Mouse (Mus musculus): ENCODE results near the gene Yif1b. TPM values are rescaled to one million over a fixed set of nuclear protein-coding genes. Genes with fewer than 3 reads are reported as not detected.

Yif1b gene
- polyA plus RNA-seq, 1 experiment from 2014 or later = 104 TPM

DNA sequence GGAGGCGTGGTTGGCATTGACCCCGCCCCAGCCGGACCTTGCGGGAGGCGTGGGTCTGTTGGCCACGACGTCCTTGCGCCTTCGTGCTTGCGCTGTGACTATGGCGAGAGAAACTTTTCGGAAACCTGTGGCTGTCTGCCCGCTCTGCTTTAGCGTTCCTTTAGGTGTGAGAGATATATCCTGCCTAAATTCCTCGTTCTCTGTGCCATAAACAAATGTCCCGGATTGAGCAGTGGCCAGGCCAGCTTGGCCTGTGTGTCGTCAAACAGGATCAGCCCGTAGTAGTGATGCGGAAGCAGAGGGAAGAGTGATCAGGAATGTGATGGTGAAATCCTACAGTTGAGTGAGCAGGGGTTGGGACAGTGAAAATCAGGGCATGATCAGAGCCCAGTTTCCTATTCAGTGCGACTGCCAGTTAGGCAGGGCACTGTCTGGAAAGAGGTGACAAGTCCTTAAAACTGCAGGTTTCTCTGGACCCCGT is 44.0 kb downstream of the Yif1b start:
- 0 out of 2 replicates have a peak, but pooled peaks have one; percentile 4 for ATAC-seq (ENCODE audit: insufficient number of reproducible peaks, insufficient read depth, low FRiP score, low TSS enrichment, low read depth)
- Histone ChIP-seq H3K9me3 (no peaks in the 10 kb centered on the region), H3K4me2 (peak overlapping the region; percentile 98), H3K27me3 (peaks cover 42% of the 10 kb centered on the region), H3K4me3 (replicated peaks) (peak overlapping the region; percentile 58), H3K36me3 (no peaks in the 10 kb centered on the region), H3K27ac (0 out of 2 replicates have a peak overlapping the region, but pooled peaks have one; percentile 35), H3K4me1 (replicated peaks) (peaks cover 20% of the 10 kb centered on the region), H3K9ac (replicated peaks) (peak overlapping the region; percentile 62)
- WGBS = 7% methylated on average over 21 of the region's 21 CpGs

DNA sequence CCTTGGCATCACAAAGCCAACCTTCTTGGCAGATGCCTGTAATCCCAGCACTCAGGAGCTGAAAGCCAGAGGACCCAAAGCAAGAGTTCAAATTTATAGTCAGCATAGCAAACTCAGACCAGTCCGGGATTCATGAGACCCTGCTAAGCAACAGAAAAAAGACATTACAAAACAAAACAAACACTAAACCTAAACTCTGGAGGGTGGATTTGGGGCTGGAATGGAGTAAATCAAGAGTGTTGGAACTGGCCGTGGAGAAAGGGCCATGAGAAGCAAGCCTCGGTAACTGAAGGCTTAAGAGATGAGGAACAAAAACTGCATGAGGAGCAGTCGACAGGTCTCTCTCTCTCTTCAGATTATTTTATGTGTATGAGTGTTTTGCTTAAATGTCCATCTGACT is 45.7 kb downstream of the Yif1b start:
- Histone ChIP-seq H3K36me3 (no peaks in the 10 kb centered on the region), H3K27me3 (peaks cover 56% of the 10 kb centered on the region), H3K4me2 (no peak overlapping the region), H3K4me3 (replicated peaks) (no peak overlapping the region), H3K9me3 (no peaks in the 10 kb centered on the region), H3K27ac (no peak overlapping the region), H3K9ac (replicated peaks) (no peak overlapping the region), H3K4me1 (replicated peaks) (peaks cover 20% of the 10 kb centered on the region)
- WGBS = 79% methylated on average over 4 of the region's 4 CpGs
- ATAC-seq (ENCODE audit: insufficient number of reproducible peaks, insufficient read depth, low FRiP score, low TSS enrichment, low read depth) = no peak

DNA sequence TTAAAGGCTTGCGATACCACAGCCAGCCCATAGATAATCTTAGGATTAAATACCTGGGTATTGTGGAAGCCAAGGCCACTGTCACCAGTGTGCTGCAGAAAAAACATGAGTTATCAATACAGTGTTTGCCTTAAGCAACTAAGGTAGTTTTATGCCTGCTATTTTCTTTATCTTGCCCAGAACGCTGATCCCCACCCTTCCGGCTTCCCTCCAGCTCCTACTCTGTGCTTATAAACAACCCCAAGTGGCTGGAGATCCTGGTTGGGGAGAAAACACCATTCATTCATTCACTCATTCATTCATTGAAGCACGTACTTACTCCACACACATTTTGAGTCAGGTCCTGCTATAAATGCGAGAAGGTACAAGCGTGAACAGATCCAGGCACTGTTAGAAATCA is 46.4 kb downstream of the Yif1b start:
- H3K4me1 ChIP-seq (replicated peaks) = peaks cover 24% of the 10 kb centered on the region
- no peaks in the 10 kb centered on the region for H3K36me3 ChIP-seq
- no peak overlapping the region for H3K27ac ChIP-seq
- H3K9me3 ChIP-seq = no peaks in the 10 kb centered on the region
- H3K27me3 ChIP-seq = peaks cover 58% of the 10 kb centered on the region
- ATAC-seq (ENCODE audit: insufficient number of reproducible peaks, insufficient read depth, low FRiP score, low TSS enrichment, low read depth) = no peak
- no peak overlapping the region for H3K4me3 ChIP-seq (replicated peaks)
- no peak overlapping the region for H3K4me2 ChIP-seq
- H3K9ac ChIP-seq (replicated peaks) = no peak overlapping the region
- 93% methylated on average over 6 of the region's 6 CpGs for WGBS

DNA sequence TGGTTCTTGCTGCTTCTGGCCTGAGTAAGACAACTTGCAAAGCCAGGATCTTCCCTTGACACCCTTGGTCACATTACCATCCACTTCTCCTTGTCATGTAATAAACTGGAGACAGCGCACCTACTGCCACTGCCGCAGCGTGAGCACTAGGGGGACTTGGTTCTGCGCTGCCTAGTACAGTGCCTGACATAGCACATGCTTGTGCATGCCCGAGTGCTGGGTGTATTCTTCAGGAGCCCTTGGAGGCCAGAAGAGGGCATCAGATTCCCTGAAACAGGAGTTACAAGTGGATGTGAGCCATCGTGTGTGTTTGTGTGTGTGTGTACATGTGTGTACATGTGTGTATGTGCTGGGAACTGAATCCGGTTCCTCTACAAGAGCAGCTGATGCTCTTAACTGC is 49.4 kb downstream of the Yif1b start:
- peaks cover 40% of the 10 kb centered on the region for H3K27me3 ChIP-seq
- H3K36me3 ChIP-seq = no peaks in the 10 kb centered on the region
- no peak overlapping the region for H3K27ac ChIP-seq
- H3K4me3 ChIP-seq (replicated peaks) = no peak overlapping the region
- ATAC-seq (ENCODE audit: insufficient number of reproducible peaks, insufficient read depth, low FRiP score, low TSS enrichment, low read depth) = no peak
- no peaks in the 10 kb centered on the region for H3K9me3 ChIP-seq
- H3K4me2 ChIP-seq = no peak overlapping the region
- no peak overlapping the region for H3K9ac ChIP-seq (replicated peaks)
- 87% methylated on average over 7 of the region's 7 CpGs for WGBS
- H3K4me1 ChIP-seq (replicated peaks) = peaks cover 30% of the 10 kb centered on the region

DNA sequence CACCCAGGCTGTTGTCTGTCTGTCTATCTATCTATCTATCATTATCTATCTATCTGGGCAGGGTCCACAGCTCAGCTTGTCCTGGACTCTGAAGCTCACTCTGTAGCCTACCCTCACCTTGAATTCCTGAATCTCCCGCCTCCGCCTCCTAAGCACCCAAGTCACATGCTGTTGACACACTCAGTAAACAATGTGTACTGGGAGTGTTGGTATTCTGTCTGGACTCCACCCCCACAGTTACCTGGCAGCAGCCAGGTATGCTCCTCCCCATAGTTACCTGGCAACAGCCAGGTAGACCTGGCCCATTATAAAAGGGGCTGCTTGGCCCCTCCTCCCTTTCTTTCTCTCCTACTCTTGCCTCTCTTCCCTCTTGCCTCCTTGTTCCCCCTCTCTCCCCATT is 50.0 kb downstream of the Yif1b start:
- Histone ChIP-seq H3K27ac (no peak overlapping the region), H3K9ac (replicated peaks) (no peak overlapping the region), H3K4me3 (replicated peaks) (no peak overlapping the region), H3K9me3 (no peaks in the 10 kb centered on the region), H3K4me2 (no peak overlapping the region), H3K27me3 (peaks cover 35% of the 10 kb centered on the region), H3K36me3 (no peaks in the 10 kb centered on the region), H3K4me1 (replicated peaks) (peaks cover 36% of the 10 kb centered on the region)
- 87% methylated on average over 2 of the region's 2 CpGs for whole genome bisulfite sequencing
- no peak for ATAC-seq (ENCODE audit: insufficient number of reproducible peaks, insufficient read depth, low FRiP score, low TSS enrichment, low read depth)

DNA sequence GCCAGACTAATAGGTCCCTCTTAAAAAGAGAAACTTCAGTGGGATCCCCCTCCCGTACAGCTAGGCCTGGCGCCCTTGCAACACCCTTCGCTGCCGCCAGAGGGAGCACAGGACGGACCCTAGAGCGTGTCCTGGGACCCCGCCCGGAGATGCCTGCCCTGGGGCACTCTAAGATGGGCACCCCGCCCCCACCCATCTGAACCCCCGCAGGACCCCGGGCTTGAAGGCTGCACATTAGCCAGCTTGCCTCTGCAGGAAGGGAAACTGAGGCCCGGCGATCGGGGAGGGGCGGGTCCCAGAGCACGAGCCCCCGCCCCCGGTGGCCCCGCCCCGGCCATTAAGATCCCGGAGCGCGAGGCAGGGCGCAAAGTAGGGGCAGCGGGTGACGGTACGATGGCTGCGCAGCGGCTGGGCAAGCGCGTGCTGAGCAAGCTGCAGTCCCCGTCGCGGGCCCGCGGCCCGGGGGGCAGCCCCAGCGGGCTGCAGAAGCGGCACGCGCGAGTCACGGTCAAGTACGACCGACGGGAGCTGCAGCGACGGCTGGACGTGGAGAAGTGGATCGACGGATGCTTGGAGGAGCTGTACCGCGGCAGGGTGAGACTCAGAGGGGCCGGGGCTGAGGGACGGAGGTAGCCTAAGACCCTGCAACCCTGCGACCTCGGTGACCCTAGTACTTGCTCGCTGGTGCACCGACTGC is 51.0 kb downstream of the Yif1b start, which contains the start of gene Ppp1r14a:
Gene Ppp1r14a (plus strand): TSS at position 367 of the 697 bp plus-strand sequence.
- under 1% methylated on average over 59 of the region's 59 CpGs for WGBS
- Histone ChIP-seq H3K4me3 (replicated peaks) (peak within 1 kb of the TSS; percentile 58), H3K4me1 (replicated peaks) (peaks cover 42% of the 10 kb centered on the region), H3K27ac (no peak within 1 kb of the TSS), H3K9me3 (no peaks in the 10 kb centered on the region), H3K9ac (replicated peaks) (peak within 1 kb of the TSS; percentile 66), H3K36me3 (no peaks in the 10 kb centered on the region), H3K4me2 (peak within 1 kb of the TSS; percentile 86), H3K27me3 (peaks cover 31% of the 10 kb centered on the region; the same call in 1 of the 2 replicates)
- peak; percentile 63; the same call in 1 of the 2 replicates for ATAC-seq (ENCODE audit: insufficient number of reproducible peaks, insufficient read depth, low FRiP score, low TSS enrichment, low read depth)

DNA sequence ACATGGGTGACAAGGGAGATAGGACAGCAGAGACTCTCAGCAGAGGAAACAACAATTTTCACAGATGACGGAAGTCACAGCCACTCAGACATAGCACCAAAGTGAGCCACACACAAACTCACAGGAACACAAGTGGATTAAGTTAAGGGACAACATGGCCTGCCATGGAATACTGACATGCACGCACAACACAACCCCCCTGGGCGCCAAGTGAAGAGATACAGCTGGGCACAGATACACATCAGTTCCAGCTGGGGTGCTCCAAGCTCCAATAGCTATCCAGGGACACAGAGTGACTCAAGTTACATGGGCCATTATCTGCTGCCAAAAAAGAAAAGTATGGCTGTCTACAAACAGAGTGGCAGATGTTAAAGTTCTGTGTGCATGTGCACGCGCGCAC is 51.7 kb downstream of the Yif1b start:
- Histone ChIP-seq H3K4me3 (replicated peaks) (peak overlapping the region; percentile 58; the same call in 1 of the 2 replicates), H3K27me3 (peaks cover 27% of the 10 kb centered on the region; the same call in 1 of the 2 replicates), H3K4me1 (replicated peaks) (peaks cover 42% of the 10 kb centered on the region), H3K9ac (replicated peaks) (peak overlapping the region; percentile 66; the same call in 1 of the 2 replicates), H3K27ac (no peak overlapping the region), H3K9me3 (no peaks in the 10 kb centered on the region), H3K4me2 (peak overlapping the region; percentile 86), H3K36me3 (no peaks in the 10 kb centered on the region)
- no peak for ATAC-seq (ENCODE audit: insufficient number of reproducible peaks, insufficient read depth, low FRiP score, low TSS enrichment, low read depth)
- 75% methylated on average over 6 of the region's 6 CpGs for WGBS

DNA sequence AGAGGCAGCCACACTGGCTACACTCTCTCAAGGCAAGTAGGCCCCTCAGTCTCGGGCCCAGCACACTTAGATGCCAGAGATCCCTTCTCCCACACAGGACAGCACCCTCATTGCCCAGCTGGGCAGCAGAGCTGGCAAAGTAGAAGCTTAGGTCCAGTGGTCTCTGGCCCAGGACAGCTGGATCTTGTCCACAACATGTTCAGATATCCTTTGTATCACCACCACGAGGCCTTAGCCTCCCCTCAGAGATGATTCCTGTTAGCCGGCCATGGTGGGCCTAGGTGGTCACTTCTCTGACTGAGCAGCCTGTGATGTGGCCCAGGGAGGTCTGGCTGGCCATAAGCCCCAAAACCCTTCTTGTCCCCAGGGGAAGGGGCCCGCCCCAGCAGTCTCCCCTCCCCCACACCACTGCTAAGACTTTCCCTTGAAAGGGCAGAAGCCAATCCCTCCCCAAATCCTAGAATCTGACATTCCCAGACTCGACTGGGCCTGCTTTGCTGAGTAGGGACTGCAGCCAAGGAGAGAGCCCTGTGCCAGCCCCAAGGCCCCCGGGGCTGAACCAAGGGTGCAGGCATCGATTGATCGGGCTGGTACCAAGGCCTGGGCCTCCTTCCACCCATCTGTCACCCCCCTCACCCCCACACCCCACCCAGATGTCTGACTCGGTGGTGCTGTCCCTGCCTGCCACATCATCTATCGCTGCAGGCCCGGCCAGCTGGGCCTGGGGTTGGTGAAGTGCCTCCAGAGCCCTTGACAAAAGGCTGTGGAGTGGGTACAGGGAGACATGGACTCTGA is 52.8 kb downstream of the Yif1b start:
- 24% methylated on average over 11 of the region's 11 CpGs for WGBS
- H3K27ac ChIP-seq = peak overlapping the region; percentile 59
- peaks cover 30% of the 10 kb centered on the region for H3K27me3 ChIP-seq
- no peak for ATAC-seq (ENCODE audit: insufficient number of reproducible peaks, insufficient read depth, low FRiP score, low TSS enrichment, low read depth)
- no peaks in the 10 kb centered on the region for H3K9me3 ChIP-seq
- H3K4me3 ChIP-seq (replicated peaks) = no peak overlapping the region
- H3K9ac ChIP-seq (replicated peaks) = peak overlapping the region; percentile 37; the same call in 1 of the 2 replicates
- peaks cover 42% of the 10 kb centered on the region for H3K4me1 ChIP-seq (replicated peaks)
- H3K36me3 ChIP-seq = no peaks in the 10 kb centered on the region
- H3K4me2 ChIP-seq = 0 out of 2 replicates have a peak overlapping the region, but pooled peaks have one; percentile 4

DNA sequence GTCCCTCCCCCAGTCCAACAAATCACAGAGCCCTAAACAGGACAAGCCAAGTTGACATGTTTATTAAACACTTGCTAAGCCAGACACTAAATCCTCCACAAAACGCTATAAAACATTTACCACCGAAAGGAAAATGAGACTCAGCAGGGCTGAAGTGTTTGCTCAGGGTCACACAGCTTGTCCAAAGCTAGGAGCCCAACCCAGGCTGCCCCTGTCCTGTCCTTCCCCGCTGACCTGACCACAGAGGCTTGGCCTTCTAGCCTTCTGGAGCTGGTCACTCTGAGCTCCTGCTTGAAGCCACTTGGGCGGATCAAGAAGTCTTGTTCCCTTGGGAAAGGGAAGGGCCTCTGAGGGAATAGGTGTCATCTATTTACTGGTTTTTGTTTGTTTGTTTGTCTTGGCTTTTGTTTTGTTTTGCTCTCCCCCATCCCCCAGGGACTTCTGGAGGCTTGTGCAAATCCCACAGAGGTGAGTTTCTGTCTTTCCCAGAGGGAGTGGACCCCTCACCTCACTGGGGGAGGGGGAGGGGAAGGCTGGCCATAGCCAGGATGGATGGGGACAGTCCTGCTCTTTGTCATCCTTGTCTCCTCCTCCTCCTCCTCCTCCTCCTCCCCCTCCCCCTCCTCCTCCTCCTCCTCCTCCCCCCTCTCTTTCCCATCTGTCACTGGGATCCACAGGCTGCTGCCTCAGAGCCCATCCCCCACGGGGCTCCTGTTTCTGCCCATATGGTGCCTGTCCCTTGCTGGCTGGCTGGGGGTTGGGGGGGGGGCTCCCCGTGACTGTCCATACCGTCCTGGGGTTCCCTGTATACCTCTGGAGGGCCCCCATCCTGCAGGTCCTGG is 53.7 kb downstream of the Yif1b start:
- H3K4me3 ChIP-seq (replicated peaks) = no peak overlapping the region
- H3K9ac ChIP-seq (replicated peaks) = 0 out of 2 replicates have a peak overlapping the region, but pooled peaks have one; percentile 27
- no peaks in the 10 kb centered on the region for H3K9me3 ChIP-seq

DNA sequence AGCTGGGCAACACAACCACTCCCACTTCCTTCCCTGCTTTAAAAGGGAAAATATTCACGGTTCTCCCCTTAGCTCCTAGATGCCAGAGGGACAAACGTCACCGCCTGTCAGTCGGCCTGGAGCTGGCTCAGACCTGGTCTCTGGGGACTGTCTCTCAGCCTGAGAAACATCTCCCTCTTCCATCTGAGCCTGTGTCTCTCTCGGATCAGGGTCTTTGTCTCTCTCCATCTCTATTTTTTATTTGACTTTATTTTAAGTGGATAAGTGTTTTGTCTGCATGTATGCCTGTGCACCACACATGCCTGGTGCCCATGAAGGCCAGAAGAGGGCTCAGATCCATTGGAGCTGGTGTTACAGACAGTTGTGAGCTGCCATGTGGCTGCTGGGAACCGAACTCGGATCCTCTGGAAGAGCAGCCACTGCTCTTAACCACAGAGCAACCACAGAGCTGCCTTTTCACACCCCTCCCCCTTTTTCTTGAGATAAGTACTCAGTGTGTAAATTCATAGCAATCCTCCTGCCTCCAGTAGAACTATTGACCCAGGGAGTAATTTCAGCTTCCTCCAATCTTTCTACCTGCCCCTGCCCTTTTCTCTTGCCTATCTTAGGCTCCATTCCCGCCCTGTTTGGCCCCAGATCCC is 54.4 kb downstream of the Yif1b start:
- no peaks in the 10 kb centered on the region for H3K9me3 ChIP-seq
- ATAC-seq (ENCODE audit: insufficient number of reproducible peaks, insufficient read depth, low FRiP score, low TSS enrichment, low read depth) = no peak
- H3K4me3 ChIP-seq (replicated peaks) = no peak overlapping the region
- peaks cover 27% of the 10 kb centered on the region for H3K27me3 ChIP-seq
- 26% methylated on average over 8 of the region's 8 CpGs for whole genome bisulfite sequencing
- peak overlapping the region; percentile 37; the same call in 1 of the 2 replicates for H3K9ac ChIP-seq (replicated peaks)
- H3K4me1 ChIP-seq (replicated peaks) = peaks cover 42% of the 10 kb centered on the region
- H3K36me3 ChIP-seq = no peaks in the 10 kb centered on the region
- peak overlapping the region; percentile 59 for H3K27ac ChIP-seq
- H3K4me2 ChIP-seq = peak overlapping the region; percentile 26

More for the DNA sequence above, 53.7 kb downstream of the Yif1b start:
- Histone ChIP-seq H3K27ac (peak overlapping the region; percentile 59), H3K36me3 (no peaks in the 10 kb centered on the region), H3K4me2 (peak overlapping the region; percentile 26), H3K27me3 (peaks cover 32% of the 10 kb centered on the region), H3K4me1 (replicated peaks) (peaks cover 42% of the 10 kb centered on the region)
- WGBS = 6% methylated on average over 7 of the region's 7 CpGs
- no peak for ATAC-seq (ENCODE audit: insufficient number of reproducible peaks, insufficient read depth, low FRiP score, low TSS enrichment, low read depth)

Measured in limb, embryonic 12.5 days (tissue).